Comparison of ENCODE assay signal across 9 mouse cellular contexts in the genomic region with DNA sequence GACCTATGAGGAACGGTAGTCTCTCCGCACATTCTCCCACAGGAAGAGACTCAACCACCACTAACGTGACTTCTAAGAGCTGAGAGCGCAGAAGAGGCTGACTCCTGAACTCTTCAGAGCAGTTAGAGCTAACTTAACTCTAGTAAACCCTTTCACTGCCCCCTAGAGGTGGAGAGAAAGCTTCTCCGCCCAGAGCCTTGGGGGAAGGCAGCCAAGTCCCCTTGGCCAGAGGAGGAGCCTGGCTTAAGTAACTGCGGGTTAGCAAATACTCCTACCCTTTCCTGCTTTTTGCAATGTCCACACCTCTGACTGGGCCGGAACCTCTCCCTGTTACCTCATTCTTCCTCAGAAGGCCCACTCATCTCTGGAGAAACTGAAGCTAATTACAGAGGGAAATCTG. TPM values are rescaled to one million over a fixed set of nuclear protein-coding genes. Genes with fewer than 3 reads are reported as not detected.
DNase-seq lines count a peak whose midpoint lies in the region; ATAC-seq lines count a peak whose summit lies in the region.
"Had no signal": no experiment of that assay in that cellular context is flagged by ENCODE, and none has a peak within 500 bp of the region (broad histone marks: within the 10 kb centered on the region; RNA-seq: fewer than 3 reads in every experiment).

No protein-coding gene starts in this region.

- H3K4me3 ChIP-seq in hindbrain, embryonic 11.5 days (ENCODE audit: low read depth, low read length), result no peak overlapping the region
- H3K4me3 ChIP-seq in hindbrain, embryonic 12.5 days, result no peak overlapping the region
- H3K4me3 ChIP-seq: limb, embryonic 12.5 days had no signal

- no peak overlapping the region for H3K4me2 ChIP-seq in hindbrain, embryonic 11.5 days (replicated peaks; ENCODE audit: low read depth, low read length)
- H3K4me2 ChIP-seq in hindbrain, embryonic 12.5 days (replicated peaks), result no peak overlapping the region
- H3K4me2 ChIP-seq: limb, embryonic 12.5 days had no signal

- peak; percentile 61 for DNase-seq in hindbrain, embryonic 11.5 days (ENCODE audit: low spot score)
- DNase-seq in MEL-GATA-1-ER (ENCODE audit: extremely low read depth, low read depth), result peak; percentile 74
- DNase-seq in cerebellum, postnatal 14 days, result peak; percentile 67 to 79
- peak; percentile 49 to 57 for DNase-seq in layer of hippocampus, postnatal 10 days (ENCODE audit: low spot score in 2 of 2)
- DNase-seq in ovary, adult 18-20 months (ENCODE audit: low spot score), result peak; percentile 63
- peak; percentile 54 for DNase-seq in thymus, postnatal 4 days

- no peak overlapping the region for H3K27ac ChIP-seq in hindbrain, embryonic 11.5 days (ENCODE audit: low read depth, low read length)
- no peak overlapping the region for H3K27ac ChIP-seq in hindbrain, embryonic 12.5 days
- H3K27ac ChIP-seq: limb, embryonic 12.5 days had no signal

- ATAC-seq in hindbrain, embryonic 11.5 days (ENCODE audit: low FRiP score), result no peak
- no peak for ATAC-seq in hindbrain, embryonic 12.5 days (ENCODE audit: low FRiP score)
- ATAC-seq in granulocyte monocyte progenitor cell, adult 5-6 weeks (replicated peaks; ENCODE audit: poor library complexity, severe bottlenecking), result peak; percentile 78

- no peaks in the 10 kb centered on the region for H3K4me1 ChIP-seq in hindbrain, embryonic 11.5 days (replicated peaks; ENCODE audit: control insufficient read depth, insufficient read depth, low read length)
- peaks cover 4% of the 10 kb centered on the region; the same call in 1 of the 2 replicates for H3K4me1 ChIP-seq in hindbrain, embryonic 12.5 days

- no peak overlapping the region for H3K9ac ChIP-seq in hindbrain, embryonic 11.5 days (ENCODE audit: low read depth, low read length)
- H3K9ac ChIP-seq in hindbrain, embryonic 12.5 days, result no peak overlapping the region
- H3K9ac ChIP-seq: limb, embryonic 12.5 days had no signal

- H3K36me3 ChIP-seq in hindbrain, embryonic 11.5 days (ENCODE audit: control insufficient read depth, insufficient read depth, low read length), result no peaks in the 10 kb centered on the region
- no peaks in the 10 kb centered on the region for H3K36me3 ChIP-seq in hindbrain, embryonic 12.5 days
- H3K36me3 ChIP-seq: limb, embryonic 12.5 days had no signal

- WGBS in hindbrain, embryonic 11.5 days, result 29% methylated on average over 7 of the region's 7 CpGs
- 31% methylated on average over 7 of the region's 7 CpGs for WGBS in hindbrain, embryonic 12.5 days

- no peaks in the 10 kb centered on the region; the same call in 1 of the 2 replicates for H3K27me3 ChIP-seq in hindbrain, embryonic 11.5 days (ENCODE audit: control insufficient read depth, insufficient read depth, low read length)
- no peaks in the 10 kb centered on the region for H3K27me3 ChIP-seq in hindbrain, embryonic 12.5 days
- H3K27me3 ChIP-seq: limb, embryonic 12.5 days had no signal

- no peaks in the 10 kb centered on the region for H3K9me3 ChIP-seq in hindbrain, embryonic 11.5 days (ENCODE audit: control insufficient read depth, low read length)
- no peaks in the 10 kb centered on the region for H3K9me3 ChIP-seq in hindbrain, embryonic 12.5 days (replicated peaks)
- H3K9me3 ChIP-seq: limb, embryonic 12.5 days had no signal

RNA-seq across cellular contexts. Expression of gene Slc28a3, which starts 17.5 kb away (rescaled TPM):
- 0.08 TPM in 1 of 2 replicates, not detected in the other for polyA plus RNA-seq in hindbrain, embryonic 11.5 days (2014; fragmentation: Nextera tagmentation; extraction: Ambion mirVana)
- polyA plus RNA-seq in hindbrain, embryonic 12.5 days (2016; fragmentation: Nextera tagmentation; extraction: Ambion mirVana), result not detected in 2 replicates
- not detected in 2 replicates for total RNA-seq in granulocyte monocyte progenitor cell, adult 5-6 weeks (2014; fragmentation: Nextera tagmentation)
- not detected in 2 replicates for total RNA-seq in granulocyte monocyte progenitor cell, adult 5-6 weeks (2017)
- under 1 TPM; 0.20 to 0.27 TPM for total RNA-seq in layer of hippocampus, postnatal 10 days (2021)
